Mouse (Mus musculus) thymus, adult 2 months (tissue): ENCODE data around the gene Cst12.

Experiments
- CTCF ChIP-seq: fragments of 200-500 bp; IDR thresholded peaks from 2 replicates; pipeline ENCODE4 v1.5.1; 2012; ENCODE audit warnings: mild to moderate bottlenecking, control low read depth, low read length, moderate library complexity, borderline replicate concordance; ENCODE audit not compliant: control insufficient read depth, poor library complexity, insufficient read depth; ENCODE audit errors: extremely low read depth
- POLR2A ChIP-seq: fragments of 200-500 bp; IDR thresholded peaks from 2 replicates; pipeline ENCODE4 v1.6.1; 2012; ENCODE audit warnings: mild to moderate bottlenecking, low read length, control low read depth, moderate library complexity; ENCODE audit not compliant: control insufficient read depth, poor library complexity, insufficient read depth; ENCODE audit errors: extremely low read depth

DNA sequence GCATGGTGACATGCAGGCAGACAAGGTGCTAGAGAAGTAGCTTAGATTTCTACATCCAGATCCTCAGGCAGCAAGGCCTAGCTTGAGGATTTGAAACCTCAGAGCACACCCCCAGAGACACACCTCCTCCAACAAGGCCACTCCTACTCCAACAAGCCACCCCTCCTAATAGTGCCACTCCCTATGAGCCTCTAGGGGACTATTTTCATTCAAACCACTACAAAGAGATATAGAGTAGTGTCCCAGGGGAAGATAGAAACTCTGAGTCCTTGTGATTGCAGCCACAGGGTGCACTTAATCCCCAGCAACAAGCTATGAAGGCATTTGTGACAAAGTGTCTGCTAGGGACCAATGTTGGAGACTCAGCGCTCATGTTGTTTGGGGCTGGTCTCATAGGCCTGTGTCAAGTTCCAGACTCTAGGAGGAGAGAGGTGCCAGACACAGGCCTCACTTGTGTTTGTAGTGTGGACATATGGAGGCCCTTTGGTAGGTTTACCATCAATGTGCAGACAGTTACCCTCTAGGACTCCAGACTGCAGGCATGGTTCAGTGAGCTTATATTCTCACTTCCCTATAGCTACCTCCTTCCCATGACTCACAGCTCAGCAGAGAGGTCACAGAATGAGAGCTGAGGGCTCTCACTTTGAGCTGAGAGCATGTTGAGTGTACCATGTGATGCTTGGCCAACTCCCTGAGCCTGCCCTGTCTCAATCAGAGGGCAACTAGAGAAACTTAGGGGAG is 25.3 kb upstream of the Cst12 start:
- no peak for TF ChIP-seq POLR2A
- TF ChIP-seq CTCF, result no peak
